Mouse (Mus musculus) heart, embryonic 14.5 days (tissue): Measurements from ENCODE around the gene Neu1. TPM values are rescaled to one million over a fixed set of nuclear protein-coding genes. Genes with fewer than 3 reads are reported as not detected.
A peak's percentile ranks its signal among the peaks of the same experiment; 100 is the strongest.
"Not testable (repeated sequence)": the region's sequence is repeated elsewhere in the genome, so short reads cannot be mapped to it uniquely, and the experiment has no call there.

Source experiments
- ATAC-seq: fragments of 200-750 bp; cut with Nextera tagmentation; 2 replicates; pipeline ENCODE4 v1.8.0; 2017; ENCODE audit warnings: low read depth, moderate TSS enrichment; ENCODE audit not compliant: insufficient number of reproducible peaks, insufficient read depth, low FRiP score
- H3K27ac ChIP-seq, 2 experiments: fragments of 200-500 bp in 1 of 2; fragments of 300-500 bp in 1 of 2; sonication (generic) in 1 of 2; replicated peaks in 1 of 2; 2 replicates each; pipeline ENCODE4 v1.5.1; 2012 to 2014; ENCODE audit warnings: low read depth in 2 of 2, low read length in 2 of 2, control low read depth in 1 of 2, mild to moderate bottlenecking in 1 of 2, mixed read lengths in 1 of 2; ENCODE audit not compliant: control insufficient read depth in 1 of 2, insufficient read depth in 1 of 2
- H3K27me3 ChIP-seq: fragments of 300-500 bp; sonication (generic); 2 replicates; pipeline ENCODE4 v1.6.1; 2014; ENCODE audit warnings: mild to moderate bottlenecking, low read length, control low read depth; ENCODE audit not compliant: control insufficient read depth, insufficient read depth
- H3K36me3 ChIP-seq: fragments of 300-500 bp; sonication (generic); 2 replicates; pipeline ENCODE4 v1.6.1; 2014; ENCODE audit warnings: mild to moderate bottlenecking, control low read depth, low read length, mixed read lengths; ENCODE audit not compliant: control insufficient read depth, insufficient read depth
- H3K4me1 ChIP-seq, 2 experiments: fragments of 200-500 bp in 1 of 2; fragments of 300-500 bp in 1 of 2; sonication (generic) in 1 of 2; 2 replicates each; pipeline ENCODE4 v1.6.1; 2012 to 2014; ENCODE audit warnings: low read length in 2 of 2, control low read depth in 1 of 2, mixed read lengths in 1 of 2; ENCODE audit not compliant: control insufficient read depth in 2 of 2, insufficient read depth in 2 of 2
- H3K4me2 ChIP-seq: fragments of 300-500 bp; sonication (generic); 2 replicates; pipeline ENCODE4 v1.6.1; 2014; ENCODE audit warnings: mild to moderate bottlenecking, low read length
- H3K4me3 ChIP-seq, 2 experiments: fragments of 200-500 bp in 1 of 2; fragments of 300-500 bp in 1 of 2; sonication (generic) in 1 of 2; 2 replicates each; pipeline ENCODE4 v1.5.1; 2012 to 2014; ENCODE audit warnings: low read length in 2 of 2, mild to moderate bottlenecking in 2 of 2, control low read depth in 1 of 2, low read depth in 1 of 2, moderate library complexity in 1 of 2; ENCODE audit not compliant: control insufficient read depth in 1 of 2, insufficient read depth in 1 of 2
- H3K9ac ChIP-seq: fragments of 300-500 bp; sonication (generic); 2 replicates; pipeline ENCODE4 v1.6.1; 2014; ENCODE audit warnings: mild to moderate bottlenecking, low read length
- H3K9me3 ChIP-seq: fragments of 300-500 bp; sonication (generic); 2 replicates; pipeline ENCODE4 v1.6.1; 2016; ENCODE audit warnings: low read length, control low read depth; ENCODE audit not compliant: control insufficient read depth
- WGBS: fragments of 180-500 bp; shearing (Covaris S2); extraction: QIAGEN DNeasy Blood & Tissue Kit; methylation state at CpG from one replicate; pipeline ENCODE4 v1.1.7; 2014; 5-methylcytosine and 5-hydroxymethylcytosine counted together
- polyA plus RNA-seq: library from polyadenylated mRNA; unstranded; fragments of >200 nt; fragmentation: Nextera tagmentation; extraction: Ambion mirVana; gene quantifications from 2 replicates; pipeline ENCODE4 v1.2.1, GENCODE M21; 2014

Gene Neu1
- polyA plus RNA-seq, 1 experiment from 2014 or later: 14.6 TPM

DNA sequence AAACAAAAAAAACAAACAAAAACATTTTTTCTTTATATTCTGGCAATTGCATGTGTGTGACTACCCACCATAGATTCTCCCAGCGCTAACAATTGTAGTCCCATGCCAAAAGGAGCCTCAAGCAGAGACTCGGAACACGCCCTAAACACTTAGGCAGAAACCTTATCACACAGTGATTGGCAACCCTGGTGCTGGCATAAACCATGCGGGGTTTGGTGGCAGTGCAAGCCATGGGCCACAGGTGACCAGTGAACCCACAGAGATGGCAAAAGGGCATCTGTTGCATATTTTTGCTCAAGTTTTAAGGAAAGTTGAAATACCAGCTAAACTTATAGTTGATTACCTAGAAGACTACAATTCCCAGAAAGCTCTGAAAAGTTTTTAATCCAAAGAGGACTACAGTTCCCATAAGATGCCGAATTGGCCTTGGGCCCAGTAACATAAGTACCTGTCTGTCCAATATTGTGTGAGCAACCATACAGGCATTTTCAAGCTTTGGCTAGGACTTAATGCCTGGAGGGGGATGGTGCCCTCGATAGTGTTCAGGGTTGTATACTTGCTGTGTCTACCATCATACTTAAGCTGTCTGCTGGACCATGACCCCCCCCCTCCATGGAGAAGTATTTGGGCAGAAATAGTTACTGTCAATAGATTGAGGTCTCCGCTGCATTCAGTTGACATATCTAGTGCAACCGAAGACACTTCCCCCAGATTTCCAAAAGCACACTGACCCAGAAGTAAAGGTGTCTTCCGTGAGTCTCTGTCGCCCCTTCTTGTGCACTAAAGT, 33.5 kb upstream of the Neu1 start:
- ATAC-seq: no peak
- H3K4me1 ChIP-seq: peaks cover 4 to 35% of the 10 kb centered on the region in 2 experiments
- peak overlapping the region; percentile 86 to 94 for H3K27ac ChIP-seq
- peak overlapping the region; percentile 64 to 71 for H3K4me3 ChIP-seq
- no peaks in the 10 kb centered on the region for H3K27me3 ChIP-seq
- peak overlapping the region; percentile 94 for H3K9ac ChIP-seq
- no peaks in the 10 kb centered on the region for H3K9me3 ChIP-seq
- WGBS: 10% methylated on average over 10 of the region's 10 CpGs
- H3K36me3 ChIP-seq: peaks cover 23% of the 10 kb centered on the region
- H3K4me2 ChIP-seq: peak overlapping the region; percentile 92

DNA sequence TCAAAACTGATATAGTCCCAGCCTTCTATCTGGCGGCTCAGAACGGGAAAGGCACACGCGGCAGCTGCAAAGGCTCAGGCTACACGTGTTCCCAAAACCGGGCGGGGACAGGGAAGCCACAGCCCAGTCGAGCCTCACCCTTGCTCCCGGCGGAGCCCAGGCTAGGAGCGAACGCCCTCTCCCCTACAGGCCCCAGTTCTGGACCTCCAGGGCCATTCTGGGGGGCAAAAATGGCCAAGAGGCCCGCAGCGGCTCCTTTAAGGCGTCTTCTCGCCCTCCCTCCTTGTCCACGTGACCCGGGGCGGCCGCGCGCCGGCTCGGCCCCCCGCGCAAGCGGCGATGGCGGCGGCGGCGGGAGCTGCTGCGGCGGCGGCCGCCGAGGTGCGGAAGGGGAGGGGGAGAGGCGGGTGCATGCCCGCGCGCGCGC, 32.9 kb upstream of the Neu1 start, which contains the start of the genes C2 and Ehmt2:
Gene C2, minus strand, starts transcription at position 106 of the 427 bp plus-strand sequence.
Gene Ehmt2, plus strand, starts transcription at position 310 of the 427 bp plus-strand sequence.
- Histone ChIP-seq H3K27me3 (no peaks in the 10 kb centered on the region), H3K27ac (peak within 1 kb of the TSS; percentile 86 to 94), H3K4me1 (peaks cover 4 to 35% of the 10 kb centered on the region in 2 experiments), H3K36me3 (peaks cover 29% of the 10 kb centered on the region), H3K4me2 (peak within 1 kb of the TSS; percentile 92), H3K4me3 (peak within 1 kb of the TSS; percentile 64 to 71), H3K9ac (peak within 1 kb of the TSS; percentile 94), H3K9me3 (no peaks in the 10 kb centered on the region)
- WGBS: 0% methylated on average over 15 of the region's 44 CpGs
- ATAC-seq: peak; percentile 33; the same call in 1 of the 2 replicates

DNA sequence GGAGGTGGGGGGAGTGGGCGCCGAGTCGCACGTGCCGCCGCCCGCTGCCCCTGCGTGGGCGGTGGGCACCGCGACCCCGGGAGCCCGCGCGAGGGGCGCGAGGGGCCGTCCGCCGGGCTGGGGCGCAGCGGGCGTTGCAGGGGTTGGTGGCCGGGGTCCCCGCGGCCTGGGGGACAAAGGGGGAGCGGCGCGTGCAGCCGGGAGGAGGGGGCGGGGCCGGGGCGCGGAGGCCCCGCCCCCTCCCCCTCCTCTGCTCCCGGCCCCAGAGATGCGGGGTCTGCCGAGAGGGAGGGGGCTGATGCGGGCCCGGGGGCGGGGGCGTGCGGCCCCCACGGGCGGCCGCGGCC, 32.4 kb upstream of the Neu1 start:
- Histone ChIP-seq H3K36me3 (peaks cover 34% of the 10 kb centered on the region), H3K4me1 (peaks cover 4 to 31% of the 10 kb centered on the region in 2 experiments), H3K27me3 (no peaks in the 10 kb centered on the region), H3K4me3 (peak overlapping the region; percentile 64 to 71), H3K9me3 (no peaks in the 10 kb centered on the region), H3K4me2 (peak overlapping the region; percentile 92), H3K9ac (peak overlapping the region; percentile 94), H3K27ac (peak overlapping the region in 1 of 2 experiments; percentile 94; a peak in 2 of 4 replicates)
- no peak for ATAC-seq
- 2% methylated on average over 10 of the region's 47 CpGs for WGBS

DNA sequence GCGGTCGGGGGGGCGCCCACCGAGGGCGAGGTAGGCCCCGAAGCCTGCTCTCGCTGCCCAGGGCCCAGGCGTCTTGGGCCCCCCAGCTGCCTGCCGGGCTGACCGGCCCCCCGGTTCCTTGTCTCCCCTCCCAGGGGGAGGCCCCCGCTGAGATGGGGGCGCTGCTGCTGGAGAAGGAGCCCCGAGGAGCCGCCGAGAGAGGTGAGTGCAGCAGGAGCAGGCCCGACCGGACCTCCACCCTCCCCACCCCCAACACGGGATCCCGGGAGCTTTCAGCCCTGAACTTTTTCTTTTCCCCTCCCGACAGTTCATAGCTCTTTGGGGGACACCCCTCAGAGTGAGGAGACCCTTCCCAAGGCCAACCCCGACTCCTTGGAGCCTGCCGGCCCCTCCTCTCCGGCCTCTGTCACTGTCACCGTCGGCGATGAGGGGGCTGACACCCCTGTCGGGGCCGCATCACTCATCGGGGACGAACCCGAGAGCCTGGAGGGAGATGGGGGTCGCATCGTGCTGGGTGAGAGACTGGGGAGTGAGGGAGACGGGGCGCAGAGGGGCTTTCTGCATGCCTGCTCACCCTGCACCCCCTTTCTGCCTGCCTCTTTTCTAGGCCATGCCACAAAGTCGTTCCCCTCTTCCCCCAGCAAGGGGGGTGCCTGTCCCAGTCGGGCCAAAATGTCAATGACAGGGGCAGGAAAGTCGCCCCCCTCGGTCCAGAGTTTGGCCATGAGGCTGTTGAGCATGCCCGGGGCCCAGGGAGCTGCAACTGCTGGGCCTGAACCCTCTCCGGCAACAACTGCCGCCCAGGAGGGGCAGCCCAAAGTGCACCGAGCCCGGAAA, 31.8 kb upstream of the Neu1 start:
- WGBS: under 1% methylated on average over 37 of the region's 45 CpGs
- Histone ChIP-seq H3K27ac (peak overlapping the region; percentile 24 to 94), H3K36me3 (peaks cover 40% of the 10 kb centered on the region), H3K9me3 (no peaks in the 10 kb centered on the region), H3K4me3 (peak overlapping the region; percentile 64 to 71), H3K9ac (peak overlapping the region; percentile 94), H3K27me3 (no peaks in the 10 kb centered on the region), H3K4me1 (peaks cover 4 to 29% of the 10 kb centered on the region in 2 experiments), H3K4me2 (peak overlapping the region; percentile 92)
- ATAC-seq: no peak

DNA sequence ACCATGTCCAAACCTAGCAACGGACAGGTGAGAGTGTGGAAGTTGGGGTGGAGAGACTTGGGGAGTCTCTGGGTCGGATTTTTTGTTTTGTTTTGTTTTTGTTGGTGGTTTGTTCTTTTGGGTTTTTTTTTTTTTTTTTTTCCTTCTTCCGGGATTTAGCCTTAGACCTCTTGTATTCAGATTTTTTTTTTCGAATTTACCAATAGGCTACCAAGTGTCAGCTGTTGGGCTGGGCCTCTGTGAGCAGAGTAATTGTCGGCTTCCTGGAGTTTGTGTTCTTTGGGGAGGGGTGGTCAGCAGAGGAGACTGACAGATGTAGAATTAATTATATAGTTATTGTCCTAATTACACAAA, 31.2 kb upstream of the Neu1 start:
- 5% methylated on average over 5 of the region's 5 CpGs for WGBS
- Histone ChIP-seq H3K27ac (peak overlapping the region; percentile 24 to 94), H3K4me3 (peak overlapping the region; percentile 64 to 71), H3K27me3 (no peaks in the 10 kb centered on the region), H3K9ac (peak overlapping the region; percentile 94), H3K4me1 (peaks cover 4 to 29% of the 10 kb centered on the region in 2 experiments), H3K9me3 (no peaks in the 10 kb centered on the region), H3K4me2 (peak overlapping the region; percentile 92), H3K36me3 (peaks cover 46% of the 10 kb centered on the region)
- no peak for ATAC-seq

DNA sequence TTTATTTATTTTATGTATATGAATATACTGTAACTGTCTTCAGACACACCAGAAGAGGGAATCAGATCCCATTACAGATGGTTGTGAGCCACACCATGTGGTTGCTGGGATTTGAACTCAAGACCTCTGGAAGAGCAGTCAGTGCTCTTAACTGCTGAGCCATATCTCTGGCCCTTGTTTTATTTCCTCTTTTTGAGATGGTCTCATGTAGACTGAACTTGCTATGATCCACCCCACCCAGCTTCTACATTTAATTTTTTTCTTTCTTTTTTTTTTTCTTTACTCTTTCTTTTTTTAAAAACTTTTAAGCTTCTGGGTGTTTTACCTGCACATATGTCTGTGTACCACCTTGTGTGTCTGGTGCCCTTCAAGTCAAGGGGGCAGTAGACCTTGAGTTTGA, 30.2 kb upstream of the Neu1 start:
- H3K9me3 ChIP-seq, H3K27ac ChIP-seq, H3K9ac ChIP-seq, H3K27me3 ChIP-seq, H3K4me3 ChIP-seq, ATAC-seq, H3K4me2 ChIP-seq: not testable (repeated sequence)
- Histone ChIP-seq H3K36me3 (peaks cover 55% of the 10 kb centered on the region), H3K4me1 (peaks cover 4 to 22% of the 10 kb centered on the region in 2 experiments)

DNA sequence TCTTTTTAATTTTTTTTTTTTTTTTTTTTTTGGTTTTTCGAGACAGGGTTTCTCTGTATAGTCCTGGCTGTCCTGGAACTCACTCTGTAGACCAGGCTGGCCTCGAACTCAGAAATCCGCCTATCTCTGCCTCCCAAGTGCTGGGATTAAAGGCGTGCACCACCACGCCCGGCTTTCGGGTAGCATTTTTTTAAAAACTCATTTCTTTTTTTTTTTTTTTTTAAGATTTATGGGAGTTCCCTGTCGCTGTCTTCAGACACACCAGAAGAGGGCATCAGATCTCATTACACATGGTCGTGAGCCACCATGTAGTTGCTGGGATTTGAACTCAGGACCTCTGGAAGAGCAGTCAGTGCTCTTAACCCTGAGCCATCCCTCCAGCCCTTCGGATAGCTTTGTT, 29.1 kb upstream of the Neu1 start:
- H3K9me3 ChIP-seq, H3K4me3 ChIP-seq, H3K27me3 ChIP-seq, H3K9ac ChIP-seq, ATAC-seq, H3K4me2 ChIP-seq, H3K27ac ChIP-seq: not testable (repeated sequence)
- H3K4me1 ChIP-seq: peaks cover 3 to 15% of the 10 kb centered on the region in 2 experiments
- peaks cover 61% of the 10 kb centered on the region for H3K36me3 ChIP-seq
- WGBS: 92% methylated on average over 9 of the region's 10 CpGs
